Mouse (Mus musculus) layer of hippocampus, adult 11-12 months (tissue): ENCODE data around the gene Unc13a.
"Not testable (repeated sequence)": the region's sequence is repeated elsewhere in the genome, so short reads cannot be mapped to it uniquely, and the experiment has no call there.

ENCODE experiments used
- DNase-seq: peaks from one replicate; pipeline ENCODE4 v3.0.0; 2022; ENCODE audit warnings: low spot score

Gene Unc13a

GRCm38 (mm10) chr8:71671549-71671965, at the start of gene Unc13a:
TSS of gene Unc13a (minus strand) at chr8:71671757.
- DNase-seq: peak; percentile 92

GRCm38 (mm10) chr8:71719928-71720457, 48.4 kb upstream of the Unc13a start:
- DNase-seq: peak; percentile 70

GRCm38 (mm10) chr8:71719218-71719617, 47.7 kb upstream of the Unc13a start:
- DNase-seq: peak; percentile 69

GRCm38 (mm10) chr8:71718252-71718651, 46.7 kb upstream of the Unc13a start:
- no peak for DNase-seq

GRCm38 (mm10) chr8:71717096-71717495, 45.5 kb upstream of the Unc13a start:
- no peak for DNase-seq

GRCm38 (mm10) chr8:71716561-71717053, 45.0 kb upstream of the Unc13a start:
- no peak for DNase-seq

GRCm38 (mm10) chr8:71715531-71715930, 44.0 kb upstream of the Unc13a start:
- no peak for DNase-seq

GRCm38 (mm10) chr8:71711574-71711973, 40.0 kb upstream of the Unc13a start:
- DNase-seq: no peak

- peak; percentile 92 for DNase-seq
Observed at GRCm38 (mm10) chr8:71709800-71710446, 38.4 kb upstream of the Unc13a start.

- no peak for DNase-seq
Observed at GRCm38 (mm10) chr8:71709134-71709799, 37.7 kb upstream of the Unc13a start.

- DNase-seq: peak; percentile 66
Observed at GRCm38 (mm10) chr8:71707874-71708273, 36.3 kb upstream of the Unc13a start.

- DNase-seq: not testable (repeated sequence)
Observed at GRCm38 (mm10) chr8:71703400-71703799, 31.8 kb upstream of the Unc13a start.

- no peak for DNase-seq
Observed at GRCm38 (mm10) chr8:71702923-71703322, 31.4 kb upstream of the Unc13a start.

- no peak for DNase-seq
Observed at GRCm38 (mm10) chr8:71702087-71702432, 30.5 kb upstream of the Unc13a start.

GRCm38 (mm10) chr8:71701414-71702086, 30.0 kb upstream of the Unc13a start, which contains the start of gene B3gnt3:
TSS of gene B3gnt3 (minus strand) at chr8:71701789.
- no peak for DNase-seq

- no peak for DNase-seq
Observed at GRCm38 (mm10) chr8:71700493-71701269, 29.1 kb upstream of the Unc13a start.

GRCm38 (mm10) chr8:71695456-71695855, 23.9 kb upstream of the Unc13a start:
- DNase-seq: not testable (repeated sequence)

GRCm38 (mm10) chr8:71693166-71694041, 21.8 kb upstream of the Unc13a start:
- DNase-seq: no peak

- DNase-seq: no peak
Observed at GRCm38 (mm10) chr8:71692509-71692908, 21.0 kb upstream of the Unc13a start.

GRCm38 (mm10) chr8:71689028-71689427, 17.5 kb upstream of the Unc13a start, which contains the start of gene Insl3:
TSS of gene Insl3 (plus strand) at chr8:71689214.
- DNase-seq: no peak

- DNase-seq: no peak
Observed at GRCm38 (mm10) chr8:71687616-71688015, 16.1 kb upstream of the Unc13a start.
